Mouse (Mus musculus): ENCODE data around the gene Mcm6.

DNA sequence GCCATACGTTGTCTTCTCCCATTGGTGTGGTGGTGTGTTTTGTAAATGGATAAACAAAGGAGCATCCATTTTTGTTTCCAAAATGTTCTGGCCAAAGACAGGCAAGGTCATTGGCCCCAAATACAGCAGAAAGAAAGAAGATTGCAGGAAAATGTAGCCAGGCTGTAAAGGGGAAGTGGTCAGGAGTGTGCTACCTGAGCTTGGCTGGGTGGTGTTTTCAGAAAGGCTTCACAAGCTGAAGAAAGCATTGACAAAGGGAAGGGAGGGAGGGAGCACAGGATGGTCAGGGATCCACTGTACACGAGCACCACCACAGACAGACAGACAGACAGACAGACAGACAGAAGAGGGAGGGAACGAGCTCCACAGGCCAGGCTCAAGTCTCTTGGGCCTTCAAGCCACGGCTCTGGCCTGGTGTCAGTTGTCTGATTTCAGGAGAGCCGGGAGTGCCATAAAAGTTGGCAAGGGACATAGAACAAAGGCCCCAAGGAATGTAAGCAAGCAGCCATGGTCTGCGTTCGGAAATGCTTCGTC lies 75.2 kb downstream of the Mcm6 start:
- no peak for TF ChIP-seq CTCF (IDR thresholded peaks at IDR 0.05)
- TF ChIP-seq EP300 (IDR thresholded peaks at IDR 0.05; ENCODE audit: insufficient read depth, low read depth, low read length): no peak
